Mouse (Mus musculus): ENCODE data around the gene Btaf1.
"Not testable (repeated sequence)": the region's sequence is repeated elsewhere in the genome, so short reads cannot be mapped to it uniquely, and the experiment has no call there.

The Btaf1 gene

GRCm38 (mm10) chr19:36922936-36923335, 2.9 kb upstream of the Btaf1 start:
- DNase-seq, result no peak

GRCm38 (mm10) chr19:36926553-36927236, 816 bp downstream of the Btaf1 start:
- DNase-seq, result no peak

DNA sequence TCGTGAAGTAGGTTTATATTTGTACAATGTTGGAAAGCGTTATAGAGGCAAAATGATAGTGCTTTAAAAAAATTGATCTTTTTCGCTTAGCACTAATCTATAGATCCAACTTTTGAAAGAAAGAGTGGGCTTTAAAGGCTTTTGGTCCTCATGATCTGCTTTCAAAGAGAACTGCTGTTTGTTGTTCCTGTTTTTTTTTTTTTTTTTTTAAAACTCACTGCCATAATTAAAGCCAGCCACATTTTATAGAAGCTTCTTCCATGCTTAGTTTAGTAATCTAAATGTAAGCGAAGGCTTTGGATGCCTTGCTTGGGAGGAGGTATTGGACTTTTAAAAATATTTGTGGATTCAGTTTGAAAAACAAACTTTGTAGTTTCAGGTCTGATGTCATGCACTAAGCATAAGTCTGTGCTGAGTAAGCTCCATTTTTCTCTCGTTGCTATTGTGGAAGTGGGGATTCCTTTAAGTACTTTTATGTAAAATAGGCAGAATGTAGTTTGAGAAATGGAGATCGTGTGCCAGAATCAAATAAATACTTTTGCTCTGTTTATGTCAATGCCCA, 2.0 kb downstream of the Btaf1 start:
- DNase-seq, result no peak

- no peak for DNase-seq
Observed at GRCm38 (mm10) chr19:36929816-36930215, 3.9 kb downstream of the Btaf1 start.

DNA sequence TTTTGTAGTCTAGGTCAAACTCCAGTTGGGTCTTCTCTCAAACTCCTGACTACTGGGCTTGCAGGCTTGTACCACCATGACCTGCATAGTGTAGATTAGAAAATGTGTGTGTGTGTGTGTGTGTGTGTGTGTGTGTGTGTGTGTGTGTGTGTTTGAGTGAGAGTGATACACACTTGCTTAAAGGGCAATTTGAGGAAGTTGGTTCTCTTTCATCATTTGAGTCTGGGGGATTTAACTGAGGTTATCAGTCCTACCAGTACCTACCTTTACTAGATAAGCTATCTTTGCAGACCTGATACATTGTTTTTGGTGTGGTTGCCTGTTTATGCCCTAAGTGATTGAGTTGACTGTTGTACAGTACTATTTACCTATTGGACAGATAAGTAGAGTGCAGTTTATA, 6.2 kb downstream of the Btaf1 start:
- DNase-seq, result no peak

DNA sequence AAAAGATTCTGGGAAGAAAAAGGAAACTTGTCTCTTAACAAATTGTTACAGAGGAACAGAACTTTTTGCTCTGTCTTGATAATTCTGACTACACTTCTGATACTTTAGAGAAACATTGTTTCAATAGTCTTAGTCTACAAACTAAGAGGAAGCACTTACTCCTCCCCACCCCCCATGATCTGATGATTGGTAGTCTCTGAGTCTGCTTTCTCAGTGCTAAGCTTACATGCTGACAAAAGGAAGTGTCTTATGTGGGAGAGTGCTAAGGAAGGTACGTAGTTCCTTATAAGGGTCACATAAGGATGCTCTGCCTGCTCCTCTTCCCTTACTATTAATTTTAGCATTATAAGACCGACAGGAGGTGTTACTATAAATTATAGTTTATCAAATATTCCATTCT, 6.7 kb downstream of the Btaf1 start:
- DNase-seq, result no peak

DNA sequence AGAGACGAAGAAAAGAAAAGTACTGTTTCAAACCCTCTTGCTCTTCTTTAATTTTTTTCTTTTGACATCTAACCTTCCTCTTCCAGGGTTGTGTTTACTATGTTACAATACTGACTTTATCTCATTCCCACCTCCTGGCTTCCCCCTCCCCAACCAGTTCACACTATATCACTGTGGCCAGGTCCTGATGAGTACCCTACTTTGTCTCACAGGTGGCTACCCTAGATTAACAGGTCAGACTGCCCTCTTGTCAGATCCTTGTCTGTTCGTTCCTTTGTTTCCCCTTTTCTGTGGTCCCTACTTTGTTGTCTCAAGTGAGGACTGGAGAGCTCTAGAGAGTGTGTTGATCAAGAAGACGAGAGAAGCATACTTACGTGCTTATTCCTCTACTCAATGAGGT, 10.4 kb downstream of the Btaf1 start:
- DNase-seq, result no peak

- DNase-seq, result no peak
Observed at GRCm38 (mm10) chr19:36938008-36938407, 12.1 kb downstream of the Btaf1 start.

DNA sequence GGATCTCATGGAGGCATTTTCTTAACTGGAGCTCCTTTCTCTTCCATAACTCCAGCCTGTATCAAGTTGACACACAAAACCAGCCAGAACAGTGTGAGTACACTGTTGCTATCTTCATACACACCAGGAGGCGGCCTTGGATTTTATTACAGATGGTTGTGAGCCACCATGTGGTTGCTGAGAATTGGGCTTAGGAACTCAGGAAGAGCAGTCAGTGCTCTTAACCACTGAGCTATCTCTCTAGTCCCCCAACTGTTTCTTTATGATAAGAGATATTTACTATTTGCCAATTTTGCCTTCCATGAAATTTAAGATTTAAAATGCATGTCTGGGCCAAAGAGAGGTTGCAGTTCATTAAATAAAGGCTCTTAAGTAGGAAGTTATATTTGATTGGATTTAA, 14.2 kb downstream of the Btaf1 start:
- no peak for DNase-seq

DNA sequence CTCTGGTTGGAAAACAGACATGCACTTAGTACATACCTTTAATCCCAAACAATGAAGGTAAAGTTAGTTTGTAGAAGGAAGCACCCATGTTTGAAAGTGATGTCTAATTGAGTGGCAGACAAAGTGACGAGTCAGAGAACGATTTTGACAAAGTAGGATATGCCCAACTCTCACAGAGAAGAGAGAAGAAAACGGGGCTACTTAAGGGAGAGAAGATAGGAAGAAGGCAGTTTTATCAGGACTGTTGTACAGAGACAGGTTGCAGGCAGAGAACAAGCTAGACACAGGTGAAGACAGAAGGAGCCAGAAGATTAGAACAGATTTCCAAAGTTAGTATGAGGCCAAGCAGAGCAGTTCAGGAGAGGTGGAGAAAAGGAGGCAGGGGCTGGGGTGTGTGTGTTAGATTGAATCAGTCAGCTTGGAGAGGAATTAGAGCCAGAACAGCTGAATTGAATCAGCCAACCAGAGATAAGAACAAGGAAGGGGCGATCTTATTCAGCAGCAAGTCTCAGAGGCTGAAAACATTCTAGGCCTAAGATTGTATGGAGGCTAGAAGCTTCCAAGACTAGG, 27.8 kb downstream of the Btaf1 start:
- no peak for DNase-seq

GRCm38 (mm10) chr19:36958331-36958730, 32.5 kb downstream of the Btaf1 start:
- DNase-seq, result no peak

- no peak for DNase-seq
Observed at GRCm38 (mm10) chr19:36961320-36961719, 35.4 kb downstream of the Btaf1 start.

GRCm38 (mm10) chr19:36962544-36963260, 36.8 kb downstream of the Btaf1 start:
- not testable (repeated sequence) for DNase-seq

- DNase-seq, result no peak
Observed at GRCm38 (mm10) chr19:37004557-37004956, 78.7 kb downstream of the Btaf1 start.

DNA sequence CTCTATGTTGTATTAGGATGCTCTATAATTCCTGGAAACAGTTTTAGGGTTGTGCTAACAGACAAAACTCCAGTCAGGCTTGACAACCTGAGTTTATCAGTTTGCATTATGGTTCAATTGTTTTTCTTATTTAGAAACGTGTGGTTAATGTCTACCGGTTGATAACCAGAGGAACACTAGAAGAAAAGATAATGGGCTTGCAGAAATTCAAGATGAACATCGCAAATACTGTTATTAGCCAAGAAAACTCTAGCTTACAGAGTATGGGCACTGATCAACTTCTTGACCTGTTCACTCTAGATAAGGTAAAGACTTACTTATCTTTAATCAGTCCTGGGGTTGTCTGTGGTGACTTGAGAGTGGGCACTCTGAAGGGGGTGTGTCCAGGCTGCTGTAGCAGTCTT, 84.0 kb downstream of the Btaf1 start:
- DNase-seq, result no peak

DNA sequence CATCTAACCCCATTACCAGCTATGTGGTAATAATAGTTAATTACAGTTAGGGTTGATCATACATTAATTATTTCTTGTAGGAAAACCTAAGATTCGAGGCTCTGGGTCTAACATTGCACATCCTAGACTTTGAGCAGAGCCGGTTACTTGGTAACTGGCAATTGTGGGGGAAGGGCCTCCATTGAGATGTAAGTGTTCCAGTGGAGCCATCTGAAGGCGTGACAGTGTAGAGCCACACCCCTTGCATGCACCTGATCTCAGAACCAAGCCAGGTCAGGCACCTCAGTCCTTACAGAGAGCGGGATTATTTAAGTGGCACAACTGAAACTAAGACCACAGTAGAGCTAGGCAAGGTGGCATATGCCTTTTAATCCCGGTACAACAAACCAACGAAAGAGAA, 87.6 kb downstream of the Btaf1 start:
- peak; percentile 82 for DNase-seq

GRCm38 (mm10) chr19:37014173-37014939, 88.5 kb downstream of the Btaf1 start:
- peak; percentile 64 for DNase-seq

GRCm38 (mm10) chr19:37016890-37017289, 91.0 kb downstream of the Btaf1 start:
- DNase-seq, result peak; percentile 72

GRCm38 (mm10) chr19:37018411-37018810, 92.5 kb downstream of the Btaf1 start:
- DNase-seq, result peak; percentile 92

GRCm38 (mm10) chr19:37018931-37019330, 93.1 kb downstream of the Btaf1 start:
- DNase-seq, result no peak

DNA sequence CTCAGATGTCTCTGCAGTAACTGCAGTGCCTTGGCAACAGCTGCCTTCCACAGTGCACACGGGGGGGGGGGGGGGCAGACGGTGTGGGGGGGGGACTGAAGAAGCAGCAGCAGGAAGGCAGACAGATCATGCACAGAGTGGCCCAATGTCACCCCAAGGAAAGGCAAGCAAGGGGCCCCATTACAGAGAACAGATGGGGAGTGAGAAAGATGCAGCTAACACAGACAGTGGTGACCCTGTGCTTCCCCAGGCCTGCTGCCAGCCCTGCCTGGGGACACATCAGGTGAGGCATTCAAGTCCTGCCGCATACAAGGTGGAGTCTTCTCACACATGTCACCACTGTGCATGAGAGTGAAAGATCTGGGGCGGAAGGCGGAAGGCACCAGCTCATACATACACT, 94.7 kb downstream of the Btaf1 start:
- peak; percentile 89 for DNase-seq

DNA sequence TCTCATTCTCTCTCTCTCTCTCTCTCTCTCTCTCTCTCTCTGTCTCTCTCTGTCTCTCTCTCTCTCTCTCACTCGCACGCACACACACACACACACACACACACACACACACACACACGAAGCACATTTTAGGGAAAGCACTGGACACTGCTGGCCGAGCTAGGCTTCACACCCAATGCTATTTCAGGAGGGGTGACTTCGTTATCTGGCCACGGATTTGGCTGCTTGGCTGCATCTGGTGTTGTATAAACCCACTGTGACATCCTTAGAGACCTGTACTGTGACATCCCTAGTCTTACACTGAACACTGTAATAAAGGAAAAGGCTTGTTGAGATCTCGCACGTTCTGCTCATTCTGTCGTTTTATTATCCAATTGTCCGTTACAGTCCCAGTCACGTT, 95.1 kb downstream of the Btaf1 start:
- peak; percentile 92 for DNase-seq

DNA sequence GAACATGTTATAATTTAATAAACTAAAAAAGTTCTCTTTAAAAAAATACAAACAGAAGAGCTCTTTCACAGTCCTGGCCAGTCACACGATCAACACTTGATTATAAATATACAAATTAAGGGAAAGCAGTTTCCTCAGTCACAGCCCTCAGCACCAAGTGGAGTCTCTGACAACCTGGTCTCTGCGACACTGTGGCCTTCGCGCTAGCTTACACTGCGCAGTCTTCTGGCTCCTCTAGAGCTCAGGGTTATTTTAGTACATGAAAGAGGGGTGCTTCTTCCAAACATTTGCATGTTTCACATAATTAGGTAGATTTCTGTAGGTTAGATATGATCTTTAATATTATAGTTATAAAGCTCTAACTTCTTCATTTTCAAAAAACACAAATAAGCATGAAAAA, 96.3 kb downstream of the Btaf1 start:
- DNase-seq, result peak; percentile 66

Measured in heart, adult 11 months (tissue).